8 mouse cellular contexts compared by ENCODE assay signal in the genomic region with DNA sequence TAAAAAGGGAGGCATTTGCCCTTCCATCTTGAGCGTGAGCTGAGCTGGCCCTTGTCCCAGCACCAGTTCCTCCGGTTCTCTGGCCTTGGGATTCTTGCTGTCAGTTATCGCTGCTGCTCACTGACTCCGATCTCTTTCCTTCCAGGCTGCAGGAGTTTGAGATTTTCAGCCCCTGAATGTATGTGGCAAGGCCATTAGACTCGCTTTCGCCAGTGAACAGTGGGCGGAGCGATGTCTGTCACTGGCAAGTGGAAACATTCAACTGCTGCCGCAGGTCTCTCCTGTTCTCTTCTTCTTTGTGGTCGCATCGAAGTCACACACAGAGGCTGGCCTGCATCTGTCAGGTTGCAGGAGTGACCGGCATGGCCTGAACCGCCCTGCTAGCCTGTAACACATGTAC.
DNase-seq lines count a peak whose midpoint lies in the region; ATAC-seq and TF ChIP-seq lines count a peak whose summit lies in the region.

No protein-coding gene starts in this region.

- in situ Hi-C loops in CH12.LX (cut with MboI; ENCODE audit: low pct_ligation_motif_present, low pct_unique_long_range_greater_than_20kb, low sequenced_read_pairs) = no loop called here

- H3K4me1 ChIP-seq in CH12.LX (ENCODE audit: control insufficient read depth in 1 of 2, insufficient read depth in 2 of 2) = peaks cover 10 to 19% of the 10 kb centered on the region in 2 experiments

- no peak for ATAC-seq in megakaryocyte, adult 5-6 weeks (ENCODE audit: poor library complexity, severe bottlenecking)

- no peaks in the 10 kb centered on the region for H3K9me3 ChIP-seq in CH12.LX (replicated peaks; ENCODE audit: low read length)

- no peak for TF ChIP-seq POLR2A in CH12.LX (IDR thresholded peaks at IDR 0.05; ENCODE audit: low read depth, low read length)

- TF ChIP-seq RAD21 in CH12.LX (IDR thresholded peaks at IDR 0.05; ENCODE audit: low read depth, low read length) = no peak

- no peaks in the 10 kb centered on the region for H3K27me3 ChIP-seq in CH12.LX (replicated peaks)

- DNase-seq in cerebellum, postnatal 14 days = peak; percentile 17 to 20
- DNase-seq in cerebellum, adult 8-10 months = no peak
- DNase-seq in kidney, postnatal 10 days = peak; percentile 19
- no peak for DNase-seq in kidney, postnatal 14 days
- DNase-seq in CH12.LX (ENCODE audit: extremely low read depth) = peak; percentile 8
- peak; percentile 39 to 42 for DNase-seq in lung, postnatal 4 days
- no peak for DNase-seq in layer of hippocampus, adult 8-10 months (ENCODE audit: low spot score in 2 of 2)

- dilution Hi-C loops in CH12.LX (cut with MboI; ENCODE audit: extremely low pct_ligation_motif_present, extremely low pct_unique_long_range_greater_than_20kb, low sequenced_read_pairs) = no loop called here

- TF ChIP-seq CTCF in CH12.LX (conservative IDR thresholded peaks at IDR 0.05 in 1 of 2, IDR thresholded peaks at IDR 0.05 in 1 of 2; ENCODE audit: low read depth in 2 of 2, low read length in 2 of 2) = no peak

- H3K36me3 ChIP-seq in CH12.LX (replicated peaks in 1 of 2; ENCODE audit: control insufficient read depth in 1 of 2, insufficient read depth in 1 of 2, low read length in 1 of 2) = no peaks in the 10 kb centered on the region

- H3K4me3 ChIP-seq in CH12.LX (replicated peaks in 1 of 3; ENCODE audit: low read depth in 2 of 3, low read length in 2 of 3, poor library complexity in 1 of 3) = no peak overlapping the region

- H3K27ac ChIP-seq in CH12.LX (ENCODE audit: insufficient read depth, low read depth) = no peak overlapping the region

- no peak for TF ChIP-seq EP300 in CH12.LX (IDR thresholded peaks at IDR 0.05; ENCODE audit: low read length)

- no peak overlapping the region for H3K9ac ChIP-seq in CH12.LX (ENCODE audit: insufficient read depth, low read depth)

- 0 out of 2 replicates have a peak overlapping the region, but pooled peaks have one; percentile 21 for H3K4me2 ChIP-seq in CH12.LX (ENCODE audit: insufficient read depth, low read depth, poor library complexity, severe bottlenecking)

- no peaks in the 10 kb centered on the region for H3K79me2 ChIP-seq in CH12.LX (replicated peaks; ENCODE audit: control insufficient read depth, extremely low read depth, insufficient read depth, poor library complexity, severe bottlenecking)

TF ChIP-seq in CH12.LX, 34 proteins besides CTCF, POLR2A, EP300 and RAD21:
- no peak for TF ChIP-seq RCOR1 (conservative IDR thresholded peaks at IDR 0.05; ENCODE audit: low read depth, low read length)
- no peak for TF ChIP-seq BHLHE40 (IDR thresholded peaks at IDR 0.05; ENCODE audit: low read depth, low read length)
- no peak for TF ChIP-seq MEF2A (IDR thresholded peaks at IDR 0.05; ENCODE audit: borderline replicate concordance, low read depth, low read length)
- TF ChIP-seq MXI1 (IDR thresholded peaks at IDR 0.05; ENCODE audit: low read depth, low read length) = no peak
- TF ChIP-seq MYC (IDR thresholded peaks at IDR 0.05; ENCODE audit: low read depth, low read length) = no peak
TF ChIP-seq in CH12.LX: peak in this region for 0.

Comparison
In these comparisons a context has a peak if more than half of its experiments do, and no peak if none do; other contexts are left out.
1. DNase-seq: peak in cerebellum, postnatal 14 days (2 of 2), kidney, postnatal 10 days (single experiment), CH12.LX (single experiment) and lung, postnatal 4 days (2 of 2); none in cerebellum, adult 8-10 months (single experiment), kidney, postnatal 14 days (single experiment) and layer of hippocampus, adult 8-10 months (0 of 2).